Mouse (Mus musculus): ENCODE measurements at regions not wholly inside any gene's neighbourhood (a gene's known extent, or its start where the extent isn't known, plus 50 kb on each side); places are given as distances from the start of the nearest gene placed in this dataset.

GRCm38 (mm10) chr10:118501571-118501970, 60.7 kb downstream of the Ifng start:
- intact Hi-C loops (cut with DNase I) = no loop called here

- intact Hi-C loops (cut with DNase I) = no loop called here
Observed at GRCm38 (mm10) chr10:118504811-118505210, 64.0 kb downstream of the Ifng start.

GRCm38 (mm10) chr10:118506154-118506553, 65.3 kb downstream of the Ifng start:
- intact Hi-C loops (cut with DNase I) = no loop called here

GRCm38 (mm10) chr10:118507630-118508029, 66.8 kb downstream of the Ifng start:
- intact Hi-C loops (cut with DNase I) = no loop called here

- intact Hi-C loops (cut with DNase I) = no loop called here
Observed at GRCm38 (mm10) chr10:118516839-118517238, 76.0 kb downstream of the Ifng start.

GRCm38 (mm10) chr10:118517995-118518394, 77.1 kb downstream of the Ifng start:
- intact Hi-C loops (cut with DNase I) = no loop called here

GRCm38 (mm10) chr10:118545966-118546365, 105.1 kb downstream of the Ifng start:
- intact Hi-C loops (cut with DNase I) = loop anchor here (2.0 kb wide), 1 partner anchor 389 kb away; no protein-coding TSS in a partner anchor

GRCm38 (mm10) chr10:118550201-118550600, 109.4 kb downstream of the Ifng start:
- intact Hi-C loops (cut with DNase I) = no loop called here

GRCm38 (mm10) chr10:118558848-118559247, 118.0 kb downstream of the Ifng start:
- intact Hi-C loops (cut with DNase I) = no loop called here

- intact Hi-C loops (cut with DNase I) = no loop called here
Observed at GRCm38 (mm10) chr10:118564041-118564440, 123.2 kb downstream of the Ifng start.

GRCm38 (mm10) chr10:118564528-118565268, 123.9 kb downstream of the Ifng start:
- intact Hi-C loops (cut with DNase I) = no loop called here

GRCm38 (mm10) chr10:118568617-118569016, 127.8 kb downstream of the Ifng start:
- intact Hi-C loops (cut with DNase I) = no loop called here

- intact Hi-C loops (cut with DNase I) = no loop called here
Observed at GRCm38 (mm10) chr10:118569424-118569823, 128.6 kb downstream of the Ifng start.

- intact Hi-C loops (cut with DNase I) = no loop called here
Observed at GRCm38 (mm10) chr10:118573247-118573646, 132.4 kb downstream of the Ifng start.

GRCm38 (mm10) chr10:118575570-118575969, 134.7 kb downstream of the Ifng start:
- intact Hi-C loops (cut with DNase I) = no loop called here

- intact Hi-C loops (cut with DNase I) = no loop called here
Observed at GRCm38 (mm10) chr10:118581376-118581775, 140.5 kb downstream of the Ifng start.

GRCm38 (mm10) chr10:118585821-118586220, 145.0 kb downstream of the Ifng start:
- intact Hi-C loops (cut with DNase I) = no loop called here

- intact Hi-C loops (cut with DNase I) = no loop called here
Observed at GRCm38 (mm10) chr10:118588198-118588597, 147.4 kb downstream of the Ifng start.

- intact Hi-C loops (cut with DNase I) = loop anchor here (2.0 kb wide), 2 partner anchors 276 to 486 kb away; no protein-coding TSS in a partner anchor
Observed at GRCm38 (mm10) chr10:118592648-118593368, 152.0 kb downstream of the Ifng start.

GRCm38 (mm10) chr10:118596206-118596605, 155.4 kb downstream of the Ifng start:
- intact Hi-C loops (cut with DNase I) = no loop called here

- intact Hi-C loops (cut with DNase I) = no loop called here
Observed at GRCm38 (mm10) chr10:118598497-118598896, 157.7 kb downstream of the Ifng start.

GRCm38 (mm10) chr10:118599197-118599596, 158.4 kb downstream of the Ifng start:
- intact Hi-C loops (cut with DNase I) = no loop called here

GRCm38 (mm10) chr10:118599610-118600009, 158.8 kb downstream of the Ifng start:
- intact Hi-C loops (cut with DNase I) = no loop called here

Data from adrenal gland (tissue).